Mouse (Mus musculus) neural tube, embryonic 12.5 days (tissue): ENCODE measurements around the gene Glp1r. TPM values are rescaled to one million over a fixed set of nuclear protein-coding genes. Genes with fewer than 3 reads are reported as not detected.

Source experiments
- ATAC-seq: fragments of 200-750 bp; cut with Nextera tagmentation; 2 replicates; pipeline ENCODE4 v1.8.0; 2017; ENCODE audit warnings: low read depth, mild to moderate bottlenecking, moderate TSS enrichment, moderate library complexity; ENCODE audit not compliant: low FRiP score
- H3K27ac ChIP-seq: fragments of 300-500 bp; sonication (generic); 2 replicates; pipeline ENCODE4 v1.5.1; 2016
- H3K27me3 ChIP-seq: fragments of 300-500 bp; sonication (generic); replicated peaks from 2 replicates; pipeline ENCODE4 v1.6.1; 2016; ENCODE audit warnings: mild to moderate bottlenecking
- H3K36me3 ChIP-seq: fragments of 300-500 bp; sonication (generic); 2 replicates; pipeline ENCODE4 v1.6.1; 2016; ENCODE audit warnings: mild to moderate bottlenecking
- H3K4me1 ChIP-seq: fragments of 300-500 bp; sonication (generic); 2 replicates; pipeline ENCODE4 v1.6.1; 2016
- H3K4me2 ChIP-seq: fragments of 300-500 bp; sonication (generic); replicated peaks from 2 replicates; pipeline ENCODE4 v1.6.1; 2016; ENCODE audit warnings: mild to moderate bottlenecking
- H3K4me3 ChIP-seq: fragments of 300-500 bp; sonication (generic); 2 replicates; pipeline ENCODE4 v1.5.1; 2016
- H3K9ac ChIP-seq: fragments of 300-500 bp; sonication (generic); 2 replicates; pipeline ENCODE4 v1.6.1; 2016; ENCODE audit warnings: mild to moderate bottlenecking
- H3K9me3 ChIP-seq: fragments of 300-500 bp; sonication (generic); 2 replicates; pipeline ENCODE4 v1.6.1; 2016; ENCODE audit warnings: mild to moderate bottlenecking
- WGBS: fragments of 180-500 bp; shearing (Covaris S2); methylation state at CpG from one replicate; pipeline ENCODE4 v1.1.7; 2016; 5-methylcytosine and 5-hydroxymethylcytosine counted together
- microRNA-seq: library from miRNA; unstranded; fragments of <30 nt; microRNA quantifications from one replicate; pipeline ENCODE4, GENCODE M21; 2017
- polyA plus RNA-seq: library from polyadenylated mRNA; unstranded; fragments of >200 nt; fragmentation: Nextera tagmentation; extraction: Ambion mirVana; gene quantifications from 2 replicates; pipeline ENCODE4 v1.2.1, GENCODE M21; 2016

Glp1r gene
- polyA plus RNA-seq, 1 experiment from 2014 or later, result 0.03 TPM

GRCm38 (mm10) chr17:30977290-30977689 lies 75.7 kb downstream of the Glp1r start:
- WGBS, result 85% methylated on average over 2 of the region's 2 CpGs
- Histone ChIP-seq H3K9ac (no peak overlapping the region), H3K36me3 (no peaks in the 10 kb centered on the region), H3K9me3 (no peaks in the 10 kb centered on the region), H3K27me3 (no peaks in the 10 kb centered on the region), H3K27ac (no peak overlapping the region), H3K4me1 (no peaks in the 10 kb centered on the region), H3K4me2 (no peak overlapping the region), H3K4me3 (no peak overlapping the region)
- no peak for ATAC-seq

DNA sequence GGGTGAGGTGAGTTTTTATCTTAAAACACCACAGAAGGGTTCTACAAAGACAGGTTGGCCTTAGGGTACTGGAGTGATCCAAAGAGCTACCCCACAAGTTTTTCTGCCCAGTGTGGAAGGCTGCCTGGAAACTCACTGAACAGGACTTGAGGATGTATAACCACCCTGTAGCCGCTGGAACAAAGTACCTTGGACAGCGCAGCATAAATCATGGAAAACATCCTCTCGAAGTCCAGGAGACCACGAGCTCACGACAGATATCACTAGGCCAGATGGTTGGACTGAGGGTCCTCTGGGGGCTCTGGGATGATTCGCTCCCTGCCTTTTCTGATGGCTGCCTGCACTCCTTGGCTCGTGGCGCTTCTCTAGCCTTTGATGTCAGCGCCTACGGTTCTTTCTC lies 76.9 kb downstream of the Glp1r start:
- Histone ChIP-seq H3K4me2 (no peak overlapping the region), H3K9ac (no peak overlapping the region), H3K27ac (no peak overlapping the region), H3K27me3 (no peaks in the 10 kb centered on the region), H3K36me3 (no peaks in the 10 kb centered on the region), H3K9me3 (no peaks in the 10 kb centered on the region), H3K4me1 (no peaks in the 10 kb centered on the region), H3K4me3 (no peak overlapping the region)
- 77% methylated on average over 10 of the region's 10 CpGs for WGBS
- no peak for ATAC-seq

DNA sequence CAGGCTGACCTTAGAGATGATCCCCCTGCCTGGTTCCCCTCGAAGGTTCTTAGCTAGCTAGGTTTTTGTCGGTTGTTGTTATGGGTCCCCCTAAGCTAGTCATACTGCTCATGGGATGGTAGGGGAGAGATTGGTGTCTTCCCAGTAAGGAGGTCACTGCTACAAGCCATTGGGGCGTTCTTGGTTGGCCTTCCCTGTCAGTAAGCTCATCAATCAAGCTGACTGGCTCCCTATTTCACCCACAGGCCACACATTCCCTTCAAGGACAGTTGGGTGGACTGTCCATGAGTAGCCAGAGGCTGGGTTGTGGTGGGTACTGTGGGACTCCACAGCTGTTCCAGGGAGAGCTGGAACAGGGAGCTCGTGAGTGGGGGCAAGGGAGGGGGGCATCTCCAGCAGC lies 81.9 kb downstream of the Glp1r start:
- no peaks in the 10 kb centered on the region for H3K27me3 ChIP-seq
- no peak overlapping the region for H3K4me3 ChIP-seq
- no peaks in the 10 kb centered on the region for H3K9me3 ChIP-seq
- H3K36me3 ChIP-seq, result no peaks in the 10 kb centered on the region
- H3K4me1 ChIP-seq, result no peaks in the 10 kb centered on the region
- ATAC-seq, result no peak
- H3K27ac ChIP-seq, result no peak overlapping the region
- WGBS, result 74% methylated on average over 4 of the region's 4 CpGs
- H3K9ac ChIP-seq, result no peak overlapping the region
- no peak overlapping the region for H3K4me2 ChIP-seq

GRCm38 (mm10) chr17:30990254-30990653 lies 88.6 kb downstream of the Glp1r start:
- Histone ChIP-seq H3K4me1 (no peaks in the 10 kb centered on the region), H3K27me3 (no peaks in the 10 kb centered on the region), H3K4me3 (no peak overlapping the region), H3K36me3 (no peaks in the 10 kb centered on the region), H3K4me2 (no peak overlapping the region), H3K9me3 (no peaks in the 10 kb centered on the region), H3K27ac (no peak overlapping the region), H3K9ac (no peak overlapping the region)
- WGBS, result 71% methylated on average over 10 of the region's 10 CpGs
- no peak for ATAC-seq

Small RNA genes lying within 50 kb of the gene (microRNA-seq; reads per million reads assigned to microRNA genes)
- gene Gm24026, result not detected

Other genes with a start within 250 kb of the Glp1r start
- not detected in 2 replicates for gene Umodl1, start 52.8 kb downstream of the Glp1r start, polyA plus RNA-seq
- 13.0 TPM in 2 replicates for gene Abcg1, start 155.9 kb downstream of the Glp1r start, polyA plus RNA-seq
- gene Tff3, start 227.8 kb downstream of the Glp1r start, polyA plus RNA-seq, result 0.60 and 1.4 TPM in 2 replicates
- gene Tff2, start 242.5 kb downstream of the Glp1r start, polyA plus RNA-seq, result not detected in 2 replicates